Mouse (Mus musculus) hindbrain, embryonic 12.5 days (tissue): ENCODE measurements at regions not wholly inside any gene's neighbourhood (a gene's known extent, or its start where the extent isn't known, plus 50 kb on each side); places are given as distances from the start of the nearest gene placed in this dataset.

Experiments used
- ATAC-seq: fragments of 200-750 bp; cut with Nextera tagmentation; 2 replicates; pipeline ENCODE4 v1.8.0; 2017; ENCODE audit warnings: moderate TSS enrichment; ENCODE audit not compliant: low FRiP score
- H3K27ac ChIP-seq: fragments of 300-500 bp; sonication (generic); 2 replicates; pipeline ENCODE4 v1.5.1; 2016; ENCODE audit warnings: mild to moderate bottlenecking
- H3K27me3 ChIP-seq: fragments of 300-500 bp; sonication (generic); 2 replicates; pipeline ENCODE4 v1.6.1; 2016; ENCODE audit warnings: mild to moderate bottlenecking
- H3K36me3 ChIP-seq: fragments of 300-500 bp; sonication (generic); 2 replicates; pipeline ENCODE4 v1.6.1; 2016; ENCODE audit warnings: mild to moderate bottlenecking
- H3K4me1 ChIP-seq: fragments of 300-500 bp; sonication (generic); 2 replicates; pipeline ENCODE4 v1.6.1; 2016
- H3K4me2 ChIP-seq: fragments of 300-500 bp; sonication (generic); replicated peaks from 2 replicates; pipeline ENCODE4 v1.6.1; 2016; ENCODE audit warnings: mild to moderate bottlenecking
- H3K4me3 ChIP-seq: fragments of 300-500 bp; sonication (generic); 2 replicates; pipeline ENCODE4 v1.5.1; 2016; ENCODE audit warnings: mild to moderate bottlenecking
- H3K9ac ChIP-seq: fragments of 300-500 bp; sonication (generic); 2 replicates; pipeline ENCODE4 v1.6.1; 2016; ENCODE audit warnings: mild to moderate bottlenecking, moderate library complexity
- H3K9me3 ChIP-seq: fragments of 300-500 bp; sonication (generic); replicated peaks from 2 replicates; pipeline ENCODE4 v1.6.1; 2016; ENCODE audit warnings: mild to moderate bottlenecking
- WGBS: fragments of 180-500 bp; shearing (Covaris S2); methylation state at CpG from one replicate; pipeline ENCODE4 v1.1.7; 2016; 5-methylcytosine and 5-hydroxymethylcytosine counted together

DNA sequence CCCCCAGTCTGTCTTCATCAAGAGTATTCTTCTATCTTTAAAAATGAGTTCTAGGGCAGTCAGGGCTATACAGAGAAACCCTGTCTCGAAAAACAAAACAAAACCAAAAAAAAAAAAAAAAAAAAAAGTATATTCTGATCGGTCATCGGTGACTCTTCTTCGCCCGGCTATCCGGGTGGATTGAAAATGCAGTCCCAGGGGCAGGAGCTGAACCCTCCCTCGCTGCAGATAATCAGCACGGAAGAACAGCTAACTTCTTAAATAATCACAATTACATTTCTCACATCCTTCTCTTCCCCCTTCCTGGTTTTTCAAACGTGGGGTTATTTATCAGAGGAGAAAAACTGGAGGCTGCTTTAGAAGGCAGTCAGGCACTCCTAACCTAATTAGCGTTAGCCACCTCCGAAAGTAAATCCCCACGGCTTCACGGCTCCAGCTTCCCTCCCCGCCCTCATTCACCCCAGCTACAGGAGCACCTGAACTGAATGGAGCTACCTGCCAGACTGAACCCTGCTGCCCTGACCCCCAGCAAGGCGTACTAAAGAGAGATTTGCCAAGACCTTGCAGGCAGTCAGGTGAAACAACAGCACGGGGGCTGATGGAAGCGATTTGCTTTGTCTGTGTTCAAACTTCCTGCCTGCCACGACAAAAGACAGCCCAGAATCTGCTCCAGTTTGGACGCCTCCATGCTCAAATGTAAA is 379.2 kb downstream of the Gpd2 start:
- Histone ChIP-seq H3K9me3 (no peaks in the 10 kb centered on the region), H3K27me3 (no peaks in the 10 kb centered on the region), H3K36me3 (no peaks in the 10 kb centered on the region), H3K4me2 (peak overlapping the region; percentile 65), H3K9ac (peak overlapping the region; percentile 33; the same call in 1 of the 2 replicates), H3K27ac (no peak overlapping the region; the same call in 1 of the 2 replicates), H3K4me1 (peaks cover 12% of the 10 kb centered on the region), H3K4me3 (peak overlapping the region; percentile 30)
- WGBS = under 1% methylated on average over 19 of the region's 19 CpGs
- ATAC-seq = peak; percentile 34; the same call in 1 of the 2 replicates

DNA sequence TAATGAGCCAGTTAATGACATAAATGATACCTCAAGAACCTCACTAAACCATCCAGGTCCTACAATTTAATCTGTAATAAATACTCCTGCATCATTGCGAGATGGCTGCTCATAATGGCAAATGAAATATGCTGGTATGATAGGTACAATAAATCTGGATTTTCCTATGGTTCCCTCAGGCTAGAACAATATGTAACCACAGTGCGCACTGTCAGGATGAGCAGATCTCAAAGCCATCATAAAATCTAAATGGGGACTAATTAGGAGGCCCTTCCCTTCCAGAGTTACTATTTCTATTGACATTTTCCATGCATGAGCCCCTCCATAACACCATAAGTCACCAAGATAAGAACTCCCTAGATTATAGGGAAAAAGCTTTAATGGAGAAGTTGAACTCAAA is 379.8 kb downstream of the Gpd2 start:
- Histone ChIP-seq H3K9ac (no peak overlapping the region), H3K36me3 (no peaks in the 10 kb centered on the region), H3K9me3 (no peaks in the 10 kb centered on the region), H3K27ac (no peak overlapping the region), H3K4me3 (no peak overlapping the region), H3K4me2 (peak overlapping the region; percentile 65), H3K4me1 (peaks cover 12% of the 10 kb centered on the region), H3K27me3 (no peaks in the 10 kb centered on the region)
- ATAC-seq = no peak
- WGBS = 78% methylated on average over 2 of the region's 2 CpGs

- no peaks in the 10 kb centered on the region for H3K9me3 ChIP-seq
- no peaks in the 10 kb centered on the region for H3K36me3 ChIP-seq
- H3K27ac ChIP-seq = no peak overlapping the region
- H3K4me1 ChIP-seq = no peaks in the 10 kb centered on the region
- WGBS = 68% methylated on average over 2 of the region's 2 CpGs
- no peak overlapping the region for H3K4me2 ChIP-seq
- H3K27me3 ChIP-seq = no peaks in the 10 kb centered on the region
- no peak for ATAC-seq
- H3K4me3 ChIP-seq = no peak overlapping the region
- no peak overlapping the region for H3K9ac ChIP-seq
These were observed 353.6 kb upstream of the Galnt5 start for GRCm38 (mm10) chr2:57644117-57644516.

GRCm38 (mm10) chr2:57644541-57644940 is 353.1 kb upstream of the Galnt5 start:
- H3K27me3 ChIP-seq = no peaks in the 10 kb centered on the region

DNA sequence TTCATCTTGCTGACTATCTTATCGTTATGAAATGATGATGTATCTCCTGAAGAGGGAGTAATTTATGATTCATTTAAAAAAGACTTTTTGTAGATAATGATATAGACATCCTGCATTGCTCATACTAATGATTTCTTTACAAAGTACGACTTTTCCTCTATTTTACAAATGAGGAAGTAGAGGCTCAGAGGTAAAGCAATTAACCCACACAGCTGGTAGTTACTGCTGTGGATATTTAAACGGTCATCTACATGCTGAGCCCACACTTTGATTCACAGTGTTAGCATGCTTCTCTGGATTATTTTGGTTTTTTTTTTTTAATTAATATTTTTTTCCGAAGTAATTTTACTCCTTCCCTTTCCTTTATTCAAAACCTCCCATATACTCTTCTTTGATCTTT is 348.7 kb upstream of the Galnt5 start:
- no peaks in the 10 kb centered on the region for H3K36me3 ChIP-seq
- H3K9me3 ChIP-seq = no peaks in the 10 kb centered on the region
- no peak overlapping the region for H3K27ac ChIP-seq
- WGBS = 84% methylated on average over 4 of the region's 4 CpGs
- no peak overlapping the region for H3K4me2 ChIP-seq
- H3K4me3 ChIP-seq = no peak overlapping the region
- H3K9ac ChIP-seq = no peak overlapping the region
- no peaks in the 10 kb centered on the region for H3K4me1 ChIP-seq
- H3K27me3 ChIP-seq = no peaks in the 10 kb centered on the region
- ATAC-seq = no peak

More at GRCm38 (mm10) chr2:57644541-57644940, 353.1 kb upstream of the Galnt5 start:
- no peak overlapping the region for H3K27ac ChIP-seq
- no peak overlapping the region for H3K4me3 ChIP-seq
- no peaks in the 10 kb centered on the region for H3K36me3 ChIP-seq
- no peaks in the 10 kb centered on the region for H3K4me1 ChIP-seq
- H3K9ac ChIP-seq = no peak overlapping the region
- ATAC-seq = no peak
- WGBS = 82% methylated on average over 2 of the region's 2 CpGs
- H3K9me3 ChIP-seq = no peaks in the 10 kb centered on the region
- no peak overlapping the region for H3K4me2 ChIP-seq

- H3K36me3 ChIP-seq = no peaks in the 10 kb centered on the region
- H3K4me3 ChIP-seq = no peak overlapping the region
- ATAC-seq = no peak
- H3K9me3 ChIP-seq = no peaks in the 10 kb centered on the region
- no peaks in the 10 kb centered on the region for H3K4me1 ChIP-seq
- no peak overlapping the region for H3K9ac ChIP-seq
- no peaks in the 10 kb centered on the region for H3K27me3 ChIP-seq
- H3K4me2 ChIP-seq = no peak overlapping the region
- no peak overlapping the region for H3K27ac ChIP-seq
- WGBS = 89% methylated on average over 4 of the region's 4 CpGs
These were observed 340.3 kb upstream of the Galnt5 start for GRCm38 (mm10) chr2:57657409-57657808.

- Histone ChIP-seq H3K4me1 (no peaks in the 10 kb centered on the region), H3K27me3 (no peaks in the 10 kb centered on the region), H3K9ac (no peak overlapping the region), H3K27ac (no peak overlapping the region), H3K36me3 (no peaks in the 10 kb centered on the region), H3K4me3 (no peak overlapping the region), H3K4me2 (no peak overlapping the region), H3K9me3 (no peaks in the 10 kb centered on the region)
- ATAC-seq = no peak
- 95% methylated on average over 1 of the region's 1 CpGs for WGBS
These were observed 335.8 kb upstream of the Galnt5 start for GRCm38 (mm10) chr2:57661838-57662237.

GRCm38 (mm10) chr2:57672007-57672643 is 325.6 kb upstream of the Galnt5 start:
- H3K4me2 ChIP-seq = no peak overlapping the region
- H3K9ac ChIP-seq = no peak overlapping the region
- H3K27me3 ChIP-seq = no peaks in the 10 kb centered on the region
- 46% methylated on average over 3 of the region's 3 CpGs for WGBS
- no peak overlapping the region for H3K4me3 ChIP-seq
- no peaks in the 10 kb centered on the region for H3K36me3 ChIP-seq
- ATAC-seq = no peak
- H3K27ac ChIP-seq = no peak overlapping the region
- no peaks in the 10 kb centered on the region for H3K9me3 ChIP-seq
- no peaks in the 10 kb centered on the region for H3K4me1 ChIP-seq

GRCm38 (mm10) chr2:57689877-57690276 is 307.8 kb upstream of the Galnt5 start:
- ATAC-seq = no peak
- no peaks in the 10 kb centered on the region for H3K4me1 ChIP-seq
- H3K9me3 ChIP-seq = no peaks in the 10 kb centered on the region
- H3K4me2 ChIP-seq = no peak overlapping the region
- H3K36me3 ChIP-seq = no peaks in the 10 kb centered on the region
- no peaks in the 10 kb centered on the region for H3K27me3 ChIP-seq
- H3K27ac ChIP-seq = no peak overlapping the region
- 92% methylated on average over 3 of the region's 3 CpGs for WGBS
- no peak overlapping the region for H3K9ac ChIP-seq
- H3K4me3 ChIP-seq = no peak overlapping the region

DNA sequence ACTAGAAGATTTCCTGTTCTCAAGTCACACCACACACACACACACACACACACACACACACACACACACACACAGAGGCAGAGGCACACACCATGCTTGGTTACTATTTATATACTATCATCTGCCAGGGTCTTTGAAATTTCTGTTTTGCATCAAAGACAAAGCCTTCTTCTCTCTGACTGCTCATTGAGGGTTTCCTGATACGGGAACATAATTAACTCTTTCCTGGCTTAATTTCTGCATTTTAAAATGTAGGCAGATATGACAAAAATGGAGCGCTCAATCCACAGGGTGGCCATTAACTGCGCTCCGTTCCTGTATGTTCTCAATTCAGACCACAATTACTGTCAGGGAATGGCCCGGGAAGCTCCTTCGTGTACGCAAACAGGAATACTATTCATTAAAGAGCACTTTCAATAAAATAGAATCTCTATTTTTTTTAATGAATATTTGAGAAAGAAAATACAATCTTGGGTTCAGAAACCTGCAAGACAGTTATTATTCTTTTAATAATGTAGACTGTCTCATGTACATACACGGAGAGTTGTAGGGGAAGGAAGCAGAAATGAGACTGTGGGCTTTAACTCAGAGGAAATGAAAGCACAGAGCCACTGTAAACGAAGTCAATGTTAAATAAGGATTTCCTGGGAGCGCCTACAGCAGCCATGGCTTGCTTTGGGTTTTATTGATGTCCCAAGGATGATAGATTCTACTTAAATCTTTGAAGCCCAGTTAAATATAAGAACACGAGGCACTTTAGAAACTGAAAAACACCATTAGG is 300.5 kb upstream of the Galnt5 start:
- Histone ChIP-seq H3K4me2 (no peak overlapping the region), H3K9ac (no peak overlapping the region), H3K36me3 (no peaks in the 10 kb centered on the region), H3K4me1 (peaks cover 11% of the 10 kb centered on the region), H3K9me3 (no peaks in the 10 kb centered on the region), H3K27ac (no peak overlapping the region), H3K4me3 (no peak overlapping the region), H3K27me3 (0 out of 2 replicates have a peak, but pooled peaks cover 6% of the 10 kb centered on the region)
- WGBS = 50% methylated on average over 11 of the region's 11 CpGs
- ATAC-seq = no peak

DNA sequence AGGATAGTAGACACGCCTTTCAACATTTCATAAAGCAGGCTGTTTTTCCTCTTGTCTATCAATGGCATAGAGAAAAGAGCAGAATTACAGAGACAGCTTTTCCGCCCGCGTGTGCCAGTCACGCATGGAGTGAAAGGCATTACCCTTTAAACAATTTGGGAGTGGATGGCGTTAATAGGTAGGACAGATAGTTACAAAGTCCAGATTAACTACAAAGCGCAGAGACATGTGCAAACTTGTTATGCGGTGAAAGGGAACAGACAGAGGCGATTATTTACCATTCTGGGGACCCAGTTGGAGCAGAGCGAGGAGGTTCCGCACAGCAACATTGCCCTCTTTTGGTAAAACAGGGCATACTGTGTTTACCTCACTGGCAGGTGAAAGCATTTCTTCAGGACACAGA is 299.0 kb upstream of the Galnt5 start:
- WGBS = 5% methylated on average over 11 of the region's 11 CpGs
- Histone ChIP-seq H3K4me1 (peaks cover 11% of the 10 kb centered on the region), H3K9ac (0 out of 2 replicates have a peak overlapping the region, but pooled peaks have one; percentile 43), H3K4me2 (peak overlapping the region; percentile 57), H3K9me3 (no peaks in the 10 kb centered on the region), H3K4me3 (peak overlapping the region; percentile 29), H3K27me3 (0 out of 2 replicates have a peak, but pooled peaks cover 6% of the 10 kb centered on the region), H3K27ac (no peak overlapping the region), H3K36me3 (no peaks in the 10 kb centered on the region)
- ATAC-seq = peak; percentile 90

GRCm38 (mm10) chr2:57699226-57699625 is 298.5 kb upstream of the Galnt5 start:
- peaks cover 11% of the 10 kb centered on the region for H3K4me1 ChIP-seq
- 24% methylated on average over 4 of the region's 4 CpGs for WGBS
- no peaks in the 10 kb centered on the region for H3K9me3 ChIP-seq
- H3K36me3 ChIP-seq = no peaks in the 10 kb centered on the region
- H3K27me3 ChIP-seq = 0 out of 2 replicates have a peak, but pooled peaks cover 6% of the 10 kb centered on the region
- H3K9ac ChIP-seq = no peak overlapping the region
- 0 out of 2 replicates have a peak, but pooled peaks have one; percentile 51 for ATAC-seq
- peak overlapping the region; percentile 57 for H3K4me2 ChIP-seq
- peak overlapping the region; percentile 29; the same call in 1 of the 2 replicates for H3K4me3 ChIP-seq
- H3K27ac ChIP-seq = no peak overlapping the region
